Mouse (Mus musculus): ENCODE results near the gene Taf12. TPM values are rescaled to one million over a fixed set of nuclear protein-coding genes. Genes with fewer than 3 reads are reported as not detected.

The Taf12 gene
- polyA plus RNA-seq, 1 experiment from 2014 or later: 65.0 TPM

- no peak overlapping the region for H3K27ac ChIP-seq (ENCODE audit: low read depth, low read length)
- H3K4me3 ChIP-seq (ENCODE audit: low read depth, low read length): no peak overlapping the region
- H3K4me2 ChIP-seq (replicated peaks; ENCODE audit: low read depth, low read length): no peak overlapping the region
- no peak overlapping the region for H3K9ac ChIP-seq (ENCODE audit: low read depth, low read length)
- DNase-seq (ENCODE audit: low spot score) (no peak), ATAC-seq (ENCODE audit: low FRiP score) (no peak)
- WGBS: 93% methylated on average over 13 of the region's 13 CpGs
- H3K36me3 ChIP-seq (ENCODE audit: control insufficient read depth, insufficient read depth, low read length): 0 out of 2 replicates have a peak, but pooled peaks cover 2% of the 10 kb centered on the region
- no peaks in the 10 kb centered on the region for H3K27me3 ChIP-seq (ENCODE audit: control insufficient read depth, insufficient read depth, low read length)
- no peaks in the 10 kb centered on the region for H3K9me3 ChIP-seq (ENCODE audit: control insufficient read depth, low read length)
- peaks cover 2% of the 10 kb centered on the region; the same call in 1 of the 2 replicates for H3K4me1 ChIP-seq (replicated peaks; ENCODE audit: control insufficient read depth, insufficient read depth, low read length)
These were observed 64.8 kb downstream of the Taf12 start for GRCm38 (mm10) chr4:132338943-132339342.

GRCm38 (mm10) chr4:132341451-132341850 is 67.3 kb downstream of the Taf12 start:
- no peaks in the 10 kb centered on the region for H3K9me3 ChIP-seq (ENCODE audit: control insufficient read depth, low read length)
- H3K9ac ChIP-seq (ENCODE audit: low read depth, low read length): no peak overlapping the region
- no peaks in the 10 kb centered on the region for H3K27me3 ChIP-seq (ENCODE audit: control insufficient read depth, insufficient read depth, low read length)
- H3K4me1 ChIP-seq (replicated peaks; ENCODE audit: control insufficient read depth, insufficient read depth, low read length): peaks cover 2% of the 10 kb centered on the region; the same call in 1 of the 2 replicates
- H3K4me3 ChIP-seq (ENCODE audit: low read depth, low read length): no peak overlapping the region
- no peak overlapping the region for H3K4me2 ChIP-seq (replicated peaks; ENCODE audit: low read depth, low read length)
- no peaks in the 10 kb centered on the region for H3K36me3 ChIP-seq (ENCODE audit: control insufficient read depth, insufficient read depth, low read length)
- DNase-seq (ENCODE audit: low spot score) (no peak), ATAC-seq (ENCODE audit: low FRiP score) (no peak)
- 85% methylated on average over 3 of the region's 3 CpGs for WGBS
- no peak overlapping the region for H3K27ac ChIP-seq (ENCODE audit: low read depth, low read length)

- 8% methylated on average over 13 of the region's 13 CpGs for WGBS
- DNase-seq (ENCODE audit: low spot score) (no peak), ATAC-seq (ENCODE audit: low FRiP score) (peak; percentile 28; the same call in 1 of the 2 replicates)
- Histone ChIP-seq H3K27me3 (ENCODE audit: control insufficient read depth, insufficient read depth, low read length) (no peaks in the 10 kb centered on the region), H3K4me1 (replicated peaks; ENCODE audit: control insufficient read depth, insufficient read depth, low read length) (peaks cover 2% of the 10 kb centered on the region; the same call in 1 of the 2 replicates), H3K4me2 (replicated peaks; ENCODE audit: low read depth, low read length) (peak overlapping the region; percentile 91), H3K27ac (ENCODE audit: low read depth, low read length) (no peak overlapping the region), H3K9me3 (ENCODE audit: control insufficient read depth, low read length) (no peaks in the 10 kb centered on the region), H3K36me3 (ENCODE audit: control insufficient read depth, insufficient read depth, low read length) (no peaks in the 10 kb centered on the region), H3K9ac (ENCODE audit: low read depth, low read length) (peak overlapping the region; percentile 89), H3K4me3 (ENCODE audit: low read depth, low read length) (peak overlapping the region; percentile 92)
These were observed 70.4 kb downstream of the Taf12 start for GRCm38 (mm10) chr4:132344403-132345134.

Other genes with a start within 250 kb of the Taf12 start
- gene Gm10300, start 199.7 kb upstream of the Taf12 start, polyA plus RNA-seq (2014; fragmentation: Nextera tagmentation; extraction: Ambion mirVana): 0.06 and 0.08 TPM in 2 replicates
- 208 and 223 TPM in 2 replicates for gene Epb41, start 199.1 kb upstream of the Taf12 start, polyA plus RNA-seq (2014; fragmentation: Nextera tagmentation; extraction: Ambion mirVana)
- 0.06 TPM in 1 of 2 replicates, not detected in the other for gene Oprd1, start 129.9 kb upstream of the Taf12 start, polyA plus RNA-seq (2014; fragmentation: Nextera tagmentation; extraction: Ambion mirVana)
- gene Ythdf2, start 62.1 kb upstream of the Taf12 start, polyA plus RNA-seq (2014; fragmentation: Nextera tagmentation; extraction: Ambion mirVana): 161 TPM in 2 replicates
- 38.4 and 41.4 TPM in 2 replicates for gene Gmeb1, start 12.8 kb upstream of the Taf12 start, polyA plus RNA-seq (2014; fragmentation: Nextera tagmentation; extraction: Ambion mirVana)
- 0.39 and 0.61 TPM in 2 replicates for gene Rab42, start 29.0 kb downstream of the Taf12 start, polyA plus RNA-seq (2014; fragmentation: Nextera tagmentation; extraction: Ambion mirVana)
- gene Trnau1ap, start 55.2 kb downstream of the Taf12 start, polyA plus RNA-seq (2014; fragmentation: Nextera tagmentation; extraction: Ambion mirVana): 85.6 and 87.0 TPM in 2 replicates
- gene Rcc1, start 79.2 kb downstream of the Taf12 start, polyA plus RNA-seq (2014; fragmentation: Nextera tagmentation; extraction: Ambion mirVana): 51.3 and 53.6 TPM in 2 replicates
- gene Phactr4, start 148.1 kb downstream of the Taf12 start, polyA plus RNA-seq (2014; fragmentation: Nextera tagmentation; extraction: Ambion mirVana): 23.3 and 27.2 TPM in 2 replicates
- 20.2 and 24.6 TPM in 2 replicates for gene Med18, start 189.5 kb downstream of the Taf12 start, polyA plus RNA-seq (2014; fragmentation: Nextera tagmentation; extraction: Ambion mirVana)
- 5.8 and 7.4 TPM in 2 replicates for gene Sesn2, start 236.1 kb downstream of the Taf12 start, polyA plus RNA-seq (2014; fragmentation: Nextera tagmentation; extraction: Ambion mirVana)